Mouse (Mus musculus) kidney, postnatal 25 days (tissue): ENCODE measurements at regions not wholly inside any gene's neighbourhood (a gene's known extent, or its start where the extent isn't known, plus 50 kb on each side); places are given as distances from the start of the nearest gene placed in this dataset.

Experiments
- DNase-seq, 2 experiments: peaks; one replicate each; pipeline ENCODE4 v3.0.0; 2021; ENCODE audit warnings: mixed read lengths in 2 of 2

GRCm38 (mm10) chr17:88116321-88116720, 51.2 kb upstream of the Fbxo11 start:
- no peak for DNase-seq

- no peak for DNase-seq
Observed at GRCm38 (mm10) chr17:88118714-88119113, 53.6 kb upstream of the Fbxo11 start.

GRCm38 (mm10) chr17:88123711-88124110, 58.6 kb upstream of the Fbxo11 start:
- no peak for DNase-seq

DNA sequence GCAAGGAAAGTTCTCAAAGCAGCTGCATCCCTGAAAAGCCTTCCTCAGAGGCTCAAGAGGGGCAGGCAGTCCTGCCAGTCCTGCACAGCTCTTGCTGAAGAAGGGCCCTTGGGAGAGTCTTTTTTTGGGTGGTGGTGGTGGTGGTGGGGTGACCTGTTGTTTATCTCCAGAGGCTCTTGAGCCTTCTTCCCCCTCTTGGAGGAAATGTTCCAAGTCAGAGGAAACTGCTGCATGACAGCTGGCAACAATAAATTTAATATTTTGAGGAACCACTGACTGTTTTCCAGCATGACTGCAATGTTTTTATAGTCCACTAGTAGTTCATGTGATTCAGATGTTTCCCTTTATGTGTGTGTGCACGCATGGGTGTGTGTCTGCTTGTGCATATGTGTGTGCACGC, 62.0 kb upstream of the Fbxo11 start:
- no peak for DNase-seq

DNA sequence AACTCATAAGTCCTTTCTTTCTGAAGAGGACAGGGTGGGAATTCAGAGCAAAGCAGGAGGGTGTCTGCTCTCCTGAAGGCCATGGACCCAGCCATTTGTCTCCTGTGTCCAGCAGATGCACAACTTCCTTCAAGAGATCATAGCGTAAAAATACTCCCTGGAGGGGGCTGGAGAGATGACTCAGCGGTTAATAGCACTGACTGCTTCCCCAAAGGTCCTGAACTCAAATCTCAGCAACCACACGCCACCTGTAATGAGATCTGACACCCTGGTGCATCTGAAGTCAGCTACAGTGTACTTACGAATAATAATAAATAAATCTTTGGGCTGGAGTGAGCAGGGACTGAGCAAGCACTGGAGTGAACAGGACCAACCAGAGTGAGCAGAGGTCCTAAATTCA, 66.2 kb upstream of the Fbxo11 start:
- DNase-seq: no peak

DNA sequence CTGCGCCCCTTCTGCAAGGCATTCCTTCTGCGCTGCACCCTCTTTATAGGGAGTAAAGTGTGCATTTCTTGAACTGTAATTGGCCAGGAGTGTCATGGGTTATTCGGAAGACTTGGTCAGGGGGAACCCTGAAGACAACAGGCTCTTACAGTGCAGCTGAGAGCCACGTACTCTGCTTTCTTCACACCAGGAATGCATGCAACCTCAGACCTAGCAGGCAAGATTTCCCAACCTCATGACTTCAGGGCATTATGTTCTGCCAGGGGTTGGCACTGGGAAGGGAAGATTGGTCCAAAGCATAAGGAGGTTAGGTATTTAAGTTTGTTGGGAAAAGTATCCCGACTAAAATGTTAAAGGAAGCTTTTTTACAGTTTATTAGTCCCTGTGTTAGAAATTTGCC, 66.9 kb upstream of the Fbxo11 start:
- DNase-seq: no peak

GRCm38 (mm10) chr17:88132601-88133346, 67.7 kb upstream of the Fbxo11 start:
- no peak for DNase-seq

DNA sequence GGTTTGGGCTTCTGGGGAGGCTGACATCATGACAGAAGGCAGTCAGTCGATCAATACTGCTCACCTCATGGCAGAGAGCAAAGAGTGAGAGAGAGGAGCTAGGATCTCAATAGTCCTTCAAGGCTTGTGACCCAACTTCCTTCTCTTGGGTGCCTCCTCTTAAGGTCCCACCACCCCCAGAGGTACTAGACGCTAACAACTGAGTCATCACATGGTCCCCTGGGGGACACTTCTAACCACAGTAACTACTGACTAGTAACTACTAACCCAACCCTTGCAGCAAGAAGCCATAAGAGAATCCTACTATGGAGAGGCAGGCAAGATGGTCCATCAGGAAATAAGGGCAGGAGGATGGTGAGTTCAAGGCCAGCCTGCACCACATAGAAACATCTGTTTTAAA, 69.5 kb upstream of the Fbxo11 start:
- DNase-seq: no peak

DNA sequence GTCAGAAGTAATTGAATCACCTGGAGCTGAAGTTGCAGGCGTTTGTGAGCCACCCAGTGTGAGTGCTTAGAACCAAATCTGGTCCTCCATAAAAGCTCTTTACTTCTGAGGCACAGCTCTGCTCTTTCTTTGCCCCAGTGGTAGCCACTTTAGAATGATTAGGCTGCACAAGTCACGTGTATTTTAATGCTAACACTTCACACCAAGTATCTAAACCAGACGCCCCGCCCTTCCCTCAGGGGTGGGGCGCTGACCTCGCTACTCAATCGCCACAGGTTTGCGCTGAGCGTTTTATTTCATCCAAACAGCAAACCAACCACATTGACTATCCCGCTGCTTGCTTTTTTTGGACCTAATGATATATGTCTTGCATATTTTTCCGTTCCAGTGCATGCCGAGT, 76.4 kb upstream of the Fbxo11 start:
- no peak for DNase-seq

- no peak for DNase-seq
Observed at GRCm38 (mm10) chr17:88142003-88142402, 76.9 kb upstream of the Fbxo11 start.

- no peak for DNase-seq
Observed at GRCm38 (mm10) chr17:88142809-88143208, 77.7 kb upstream of the Fbxo11 start.

- DNase-seq: no peak
Observed at GRCm38 (mm10) chr17:88143378-88143943, 78.4 kb upstream of the Fbxo11 start.

DNA sequence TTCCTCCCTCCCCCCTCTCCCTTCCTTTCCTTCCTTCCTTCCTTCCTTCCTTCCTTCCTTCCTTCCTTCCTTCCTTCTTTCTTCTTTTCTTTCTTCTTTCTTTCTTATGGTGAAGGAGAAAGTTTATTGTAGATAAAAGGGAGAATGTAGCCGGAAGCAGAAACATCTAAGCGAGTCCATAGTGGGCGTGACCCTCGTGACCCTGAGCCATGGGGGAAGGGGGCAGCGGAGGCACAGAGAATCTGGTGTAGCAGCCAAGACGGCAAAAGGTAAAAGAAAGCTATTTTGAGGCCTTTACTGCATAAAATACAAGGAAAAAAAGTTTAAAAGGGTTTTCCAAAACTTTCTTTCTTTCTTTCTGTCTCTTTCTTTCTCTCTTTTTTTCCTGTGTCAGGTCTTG, 93.5 kb upstream of the Fbxo11 start:
- DNase-seq: no peak

GRCm38 (mm10) chr17:88159212-88159668, 94.1 kb upstream of the Fbxo11 start:
- peak in 1 of 2 experiments; percentile 30 for DNase-seq

GRCm38 (mm10) chr17:88159851-88160676, 95.0 kb upstream of the Fbxo11 start:
- DNase-seq: no peak

- DNase-seq: peak in 1 of 2 experiments; percentile 12
Observed at GRCm38 (mm10) chr17:88160677-88161001, 95.5 kb upstream of the Fbxo11 start.

DNA sequence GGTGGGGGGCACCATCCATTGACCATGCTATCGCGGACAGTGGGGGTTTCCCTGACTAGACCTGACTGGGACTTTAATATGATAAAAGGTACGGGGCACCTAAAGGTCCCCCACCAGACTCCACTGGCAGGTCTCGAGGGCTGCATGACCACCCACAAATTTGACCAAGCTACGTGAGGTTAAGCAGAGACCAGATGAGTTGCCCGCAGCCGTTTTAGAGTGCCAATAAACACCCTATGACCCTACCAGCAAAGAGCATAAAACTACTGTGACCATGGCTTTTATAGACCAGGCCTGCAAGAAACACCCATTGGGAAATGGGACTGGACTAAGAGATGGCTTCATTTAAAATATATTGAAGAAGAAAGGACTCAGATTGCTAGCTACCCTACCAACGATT, 96.7 kb upstream of the Fbxo11 start:
- DNase-seq: peak in 1 of 2 experiments; percentile 32

DNA sequence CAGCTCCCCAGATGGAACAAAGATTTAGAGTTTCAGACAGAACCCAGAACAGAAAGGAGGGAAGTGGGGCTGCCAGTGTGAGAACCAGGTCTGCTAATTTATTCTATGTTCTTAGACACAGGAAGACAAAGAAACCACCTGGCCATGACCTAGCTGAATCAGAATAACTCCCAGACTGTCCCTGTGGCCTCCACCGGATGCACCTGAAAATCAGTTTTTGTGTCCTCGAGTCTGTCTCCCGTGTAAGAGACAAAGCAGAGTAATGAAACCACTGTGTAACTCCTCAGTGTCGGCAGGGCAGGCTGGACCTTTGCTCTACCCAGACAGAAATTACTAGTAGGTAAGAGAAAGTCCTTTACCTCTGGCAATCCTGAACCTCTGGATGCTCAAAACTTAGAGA, 99.7 kb upstream of the Fbxo11 start:
- DNase-seq: no peak

GRCm38 (mm10) chr17:88165811-88166210, 100.7 kb upstream of the Fbxo11 start:
- DNase-seq: peak in 1 of 2 experiments; percentile 20

DNA sequence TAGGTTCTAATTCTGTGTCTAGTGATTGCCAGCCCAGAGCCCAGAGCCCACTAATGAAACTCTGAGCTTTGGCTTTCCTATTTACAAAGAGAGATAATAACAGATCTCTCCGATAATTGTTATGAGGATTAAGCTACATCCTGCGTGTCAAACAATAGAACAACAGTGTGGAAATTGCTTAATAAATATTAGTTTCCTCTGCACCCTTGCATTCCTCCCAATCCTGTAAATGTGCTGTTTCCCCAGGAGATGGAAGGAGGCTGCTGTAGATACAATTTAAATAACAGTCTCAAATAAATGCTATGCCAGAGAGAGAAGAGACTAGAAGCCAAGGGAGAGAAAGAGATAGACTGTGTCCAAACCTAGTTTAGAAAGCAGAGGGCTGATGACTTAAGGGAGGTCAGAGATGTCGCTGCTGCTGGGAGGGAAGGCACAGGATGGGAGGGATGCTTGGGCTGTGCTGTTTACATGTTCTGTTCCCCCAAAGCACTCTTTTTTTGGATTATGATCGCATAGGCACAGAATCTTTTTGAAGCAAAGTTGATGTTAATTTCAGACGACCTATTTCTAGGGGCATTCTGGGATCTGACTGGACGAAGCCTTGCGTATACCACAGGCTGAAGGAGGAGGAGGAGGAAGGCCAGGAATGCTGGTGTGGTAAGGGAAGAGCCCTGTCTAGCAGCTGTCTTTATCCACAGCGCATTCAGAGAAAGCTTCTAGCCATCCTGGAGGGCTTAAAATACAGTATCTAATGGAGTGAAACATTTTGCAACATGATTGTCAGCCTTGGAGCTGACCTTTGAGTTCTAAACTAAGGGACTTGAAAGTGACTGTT, 103.4 kb upstream of the Fbxo11 start:
- peak in 1 of 2 experiments; percentile 19 for DNase-seq

- DNase-seq: no peak
Observed at GRCm38 (mm10) chr17:88171606-88172005, 106.5 kb upstream of the Fbxo11 start.

- peak in 1 of 2 experiments; percentile 17 for DNase-seq
Observed at GRCm38 (mm10) chr17:88173354-88174032, 108.4 kb upstream of the Fbxo11 start.
